Mouse (Mus musculus) thymus, adult 2 months (tissue): ENCODE results near the gene Sycp1. TPM values are rescaled to one million over a fixed set of nuclear protein-coding genes. Genes with fewer than 3 reads are reported as not detected.

Source experiments
- DNase-seq: peaks from one replicate; pipeline ENCODE4 v3.0.0; 2021
- H3K27ac ChIP-seq: fragments of 200-500 bp; 2 replicates; pipeline ENCODE4 v1.5.1; 2012; ENCODE audit warnings: low read length, control low read depth; ENCODE audit not compliant: control insufficient read depth, insufficient read depth
- H3K27me3 ChIP-seq: fragments of 200-500 bp; 2 replicates; pipeline ENCODE4 v1.6.1; 2012; ENCODE audit warnings: mild to moderate bottlenecking, low read length, moderate library complexity, mixed read lengths; ENCODE audit not compliant: control insufficient read depth, insufficient read depth
- H3K36me3 ChIP-seq: fragments of 200-500 bp; 2 replicates; pipeline ENCODE4 v1.6.1; 2012; ENCODE audit warnings: mild to moderate bottlenecking, low read length, moderate library complexity; ENCODE audit not compliant: control insufficient read depth, insufficient read depth
- H3K4me1 ChIP-seq: fragments of 200-500 bp; replicated peaks from 2 replicates; pipeline ENCODE4 v1.6.1; 2012; ENCODE audit warnings: low read length; ENCODE audit not compliant: control insufficient read depth, insufficient read depth
- H3K4me3 ChIP-seq: fragments of 200-500 bp; 2 replicates; pipeline ENCODE4 v1.5.1; 2012; ENCODE audit warnings: mild to moderate bottlenecking, low read length, control low read depth, moderate library complexity; ENCODE audit not compliant: control insufficient read depth, insufficient read depth
- CTCF ChIP-seq: fragments of 200-500 bp; IDR thresholded peaks from 2 replicates; pipeline ENCODE4 v1.5.1; 2012; ENCODE audit warnings: mild to moderate bottlenecking, control low read depth, low read length, moderate library complexity, borderline replicate concordance; ENCODE audit not compliant: control insufficient read depth, poor library complexity, insufficient read depth; ENCODE audit errors: extremely low read depth
- POLR2A ChIP-seq: fragments of 200-500 bp; IDR thresholded peaks from 2 replicates; pipeline ENCODE4 v1.6.1; 2012; ENCODE audit warnings: mild to moderate bottlenecking, low read length, control low read depth, moderate library complexity; ENCODE audit not compliant: control insufficient read depth, poor library complexity, insufficient read depth; ENCODE audit errors: extremely low read depth
- WGBS: fragments of 180-500 bp; shearing (Covaris S2); methylation state at CpG from one replicate; pipeline ENCODE4 v1.1.7; 2018; 5-methylcytosine and 5-hydroxymethylcytosine counted together
- polyA plus RNA-seq: library from polyadenylated mRNA; depleted of rRNA; stranded (reverse); fragments of >200 nt; gene quantifications from 2 replicates; pipeline ENCODE4 v1.2.3, GENCODE M21; 2012; rRNA removed

Gene Sycp1
- polyA plus RNA-seq, result not detected in 2 replicates

DNA sequence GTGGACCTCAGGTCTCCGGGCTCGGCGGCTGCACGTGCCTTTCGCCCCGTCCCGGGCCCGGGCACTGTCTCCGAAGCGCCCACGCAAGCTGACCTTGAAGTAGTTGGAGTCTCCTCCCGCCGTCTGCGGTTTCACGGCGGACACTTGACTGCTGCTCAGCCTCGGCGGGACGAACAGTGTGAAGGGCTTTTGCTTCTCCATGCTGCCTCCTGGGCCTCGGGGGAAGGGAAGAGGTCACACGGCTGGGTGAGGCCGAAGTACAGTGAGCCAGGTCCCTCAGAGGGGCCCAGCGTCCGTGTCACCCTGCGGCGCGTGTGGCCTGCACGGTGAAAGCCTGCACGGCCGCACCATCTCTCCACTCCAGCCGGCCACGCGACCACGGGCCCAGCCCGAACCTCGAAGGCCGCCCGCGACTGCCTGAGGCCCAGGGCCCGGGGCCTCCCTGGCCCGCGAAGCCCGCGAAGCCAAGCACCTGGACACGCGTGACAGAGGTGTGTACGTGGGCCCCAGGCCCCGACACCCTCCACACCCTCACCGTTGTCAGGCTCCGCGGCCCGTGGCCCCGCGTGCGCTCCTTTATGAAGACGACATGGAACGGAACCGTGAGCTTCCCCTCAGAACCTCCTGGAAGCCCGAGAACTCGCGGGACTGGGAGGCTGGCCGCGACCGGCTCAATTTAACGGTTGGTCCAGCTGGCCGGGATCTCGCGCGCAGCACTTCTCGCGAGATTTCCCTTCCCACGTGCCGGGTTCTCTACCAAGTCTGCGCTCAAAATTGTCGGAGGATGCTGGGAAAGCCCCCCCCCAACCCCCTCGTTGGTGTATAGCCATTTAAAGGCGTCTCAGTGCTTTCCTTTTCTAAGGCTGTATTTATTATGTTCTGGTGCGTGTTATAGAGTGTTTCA lies at the start of gene Sycp1:
Gene Sycp1 (minus strand): TSS at position 650 of the 904 bp plus-strand sequence.
- no peak within 1 kb of the TSS for H3K27ac ChIP-seq
- 95% methylated on average over 78 of the region's 78 CpGs for WGBS
- TF ChIP-seq CTCF, result no peak

DNA sequence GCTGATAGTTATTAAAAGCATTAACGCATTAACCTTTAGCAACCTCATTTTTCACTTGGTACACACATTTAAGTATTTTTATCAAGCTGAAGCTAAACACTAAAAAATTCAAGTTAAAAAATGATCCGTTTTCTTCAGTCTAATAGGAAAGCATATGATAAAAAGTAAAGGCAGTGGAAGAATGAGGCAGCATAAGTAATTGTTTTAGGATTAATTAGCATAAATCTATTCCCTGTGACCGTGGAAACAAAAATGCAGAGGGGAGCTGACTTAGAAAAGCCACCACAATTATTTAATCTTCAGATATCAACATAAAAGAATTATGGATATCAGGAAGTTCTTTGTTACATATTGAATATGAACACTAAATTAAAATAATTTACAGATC lies 44.4 kb upstream of the Sycp1 start:
- Histone ChIP-seq H3K4me3 (no peak overlapping the region), H3K4me1 (no peaks in the 10 kb centered on the region), H3K27me3 (no peaks in the 10 kb centered on the region), H3K27ac (no peak overlapping the region), H3K36me3 (no peaks in the 10 kb centered on the region)
- TF ChIP-seq POLR2A, result no peak
- TF ChIP-seq CTCF, result no peak
- no peak for DNase-seq
- WGBS, result 90% methylated on average over 3 of the region's 3 CpGs

More for the DNA sequence above, at the start of gene Sycp1:
- Histone ChIP-seq H3K27me3 (no peaks in the 10 kb centered on the region), H3K4me3 (no peak within 1 kb of the TSS), H3K36me3 (no peaks in the 10 kb centered on the region), H3K4me1 (no peaks in the 10 kb centered on the region)
- DNase-seq, result no peak

DNA sequence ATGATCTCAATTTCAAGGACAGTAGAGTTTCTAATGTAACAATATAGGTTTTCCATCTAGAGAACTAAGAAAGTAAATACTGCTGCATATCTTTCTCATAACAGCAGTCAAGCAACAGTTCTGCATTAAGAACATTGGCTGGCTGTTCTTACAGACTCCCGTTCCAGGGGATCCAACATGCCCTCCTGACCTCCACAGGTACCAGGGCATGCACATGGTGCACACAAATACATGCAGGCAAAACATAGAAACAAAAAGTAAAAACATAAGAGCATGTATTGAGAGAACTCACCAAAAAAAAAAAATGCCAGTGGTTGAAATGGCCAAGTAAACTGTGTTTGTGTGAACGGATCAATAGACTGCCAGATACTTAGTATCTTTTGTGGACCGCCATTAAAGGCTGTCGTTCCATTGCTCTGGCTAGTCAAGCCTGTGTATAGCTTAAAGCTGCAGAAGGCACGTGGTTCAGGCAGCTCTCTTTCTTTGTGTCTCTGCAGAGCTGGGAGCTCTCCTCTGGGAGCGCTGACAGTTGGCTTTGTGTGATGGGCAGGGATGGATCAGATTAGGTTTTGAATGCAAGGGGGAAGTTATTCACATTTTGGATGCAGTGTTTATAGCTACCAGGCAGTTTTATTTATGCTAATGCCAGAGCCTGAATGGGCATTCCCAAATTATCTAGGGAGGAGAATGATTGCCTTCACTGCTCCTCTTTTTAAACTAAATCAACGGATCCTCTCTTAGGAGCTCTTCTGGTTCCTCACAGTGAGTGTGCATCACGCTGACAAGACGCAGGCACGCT lies 43.8 kb upstream of the Sycp1 start:
- Histone ChIP-seq H3K4me1 (no peaks in the 10 kb centered on the region), H3K4me3 (no peak overlapping the region), H3K36me3 (no peaks in the 10 kb centered on the region), H3K27ac (no peak overlapping the region), H3K27me3 (no peaks in the 10 kb centered on the region)
- WGBS, result 79% methylated on average over 10 of the region's 10 CpGs
- TF ChIP-seq CTCF (no peak), POLR2A (no peak)
- no peak for DNase-seq

DNA sequence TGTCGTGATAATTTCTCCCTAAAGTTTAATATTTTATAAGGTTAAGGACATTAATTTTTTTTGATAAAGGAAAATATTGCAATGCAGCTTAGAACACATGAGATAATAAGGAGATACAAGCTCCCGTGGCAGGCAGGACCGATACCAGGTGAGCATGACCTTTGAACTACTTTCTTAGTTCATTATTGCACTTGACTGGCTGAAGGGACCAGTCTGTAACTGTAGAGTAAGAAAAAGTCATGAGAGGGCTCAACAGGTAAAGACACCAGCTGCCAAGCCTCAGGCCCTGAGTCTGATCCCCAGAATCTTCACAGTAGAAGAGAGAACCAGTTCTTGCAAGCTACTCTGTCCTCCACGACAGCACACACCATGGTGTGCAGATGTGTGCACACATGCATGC lies 41.0 kb upstream of the Sycp1 start:
- TF ChIP-seq CTCF, result no peak
- no peak for TF ChIP-seq POLR2A

DNA sequence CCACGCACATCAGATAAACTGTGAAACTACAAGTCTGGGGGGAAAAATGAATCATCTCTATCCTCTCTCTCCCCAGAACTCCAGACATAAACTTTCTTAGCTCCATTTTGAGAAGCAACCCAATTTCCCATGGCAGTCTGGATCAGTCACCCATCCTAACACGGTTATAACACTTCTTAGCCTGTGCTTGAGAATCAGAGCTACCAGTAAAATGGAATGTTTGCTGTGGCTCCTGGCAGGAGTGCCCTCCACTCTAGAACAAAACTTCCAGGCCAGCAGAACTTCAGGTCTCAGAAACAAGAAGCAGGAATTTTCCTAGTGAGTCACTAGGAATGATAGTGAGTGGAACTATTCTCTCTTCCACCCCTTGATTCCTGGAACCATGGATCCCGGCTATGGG lies 34.6 kb upstream of the Sycp1 start:
- H3K27ac ChIP-seq, result no peak overlapping the region
- H3K27me3 ChIP-seq, result no peaks in the 10 kb centered on the region
- H3K4me3 ChIP-seq, result no peak overlapping the region
- no peak for DNase-seq
- no peaks in the 10 kb centered on the region for H3K36me3 ChIP-seq
- no peaks in the 10 kb centered on the region for H3K4me1 ChIP-seq
- 96% methylated on average over 3 of the region's 3 CpGs for WGBS
- no peak for TF ChIP-seq CTCF
- no peak for TF ChIP-seq POLR2A

More for the DNA sequence above, 41.0 kb upstream of the Sycp1 start:
- H3K4me1 ChIP-seq, result no peaks in the 10 kb centered on the region
- H3K4me3 ChIP-seq, result no peak overlapping the region
- H3K36me3 ChIP-seq, result no peaks in the 10 kb centered on the region
- no peak for DNase-seq
- no peak overlapping the region for H3K27ac ChIP-seq
- no peaks in the 10 kb centered on the region for H3K27me3 ChIP-seq
- WGBS, result 93% methylated on average over 4 of the region's 4 CpGs

DNA sequence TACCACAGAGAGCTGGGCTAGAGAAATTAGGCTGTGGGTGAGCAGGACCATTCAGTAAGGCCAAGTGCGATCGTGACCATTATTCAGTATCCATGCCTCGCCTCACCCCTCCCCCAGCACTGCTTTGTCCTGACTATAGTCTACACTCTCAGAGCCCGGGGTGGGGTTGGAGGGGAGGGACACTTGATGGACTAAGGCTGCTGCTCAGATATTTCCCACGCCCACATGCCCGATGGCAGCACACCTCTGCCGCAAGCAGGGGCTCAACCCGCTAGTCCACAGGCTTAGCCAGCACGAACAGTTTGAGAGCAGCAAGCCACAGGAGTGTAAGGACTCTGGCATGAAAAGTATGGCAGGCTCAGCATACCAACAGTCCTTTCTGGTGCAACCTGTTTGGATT lies 34.2 kb upstream of the Sycp1 start:
- no peak overlapping the region for H3K27ac ChIP-seq

More for the DNA sequence above, 34.2 kb upstream of the Sycp1 start:
- H3K4me1 ChIP-seq, result no peaks in the 10 kb centered on the region
- TF ChIP-seq CTCF (no peak), POLR2A (no peak)
- DNase-seq, result no peak
- H3K4me3 ChIP-seq, result no peak overlapping the region
- 90% methylated on average over 9 of the region's 9 CpGs for WGBS
- no peaks in the 10 kb centered on the region for H3K36me3 ChIP-seq
- H3K27me3 ChIP-seq, result no peaks in the 10 kb centered on the region
